Mouse (Mus musculus): ENCODE results near the gene Adcy3. TPM values are rescaled to one million over a fixed set of nuclear protein-coding genes. Genes with fewer than 3 reads are reported as not detected.

Adcy3 gene
- total and polyA plus RNA-seq, 3 experiments, result 3.4 to 4.8 (median 4.3) TPM

DNA sequence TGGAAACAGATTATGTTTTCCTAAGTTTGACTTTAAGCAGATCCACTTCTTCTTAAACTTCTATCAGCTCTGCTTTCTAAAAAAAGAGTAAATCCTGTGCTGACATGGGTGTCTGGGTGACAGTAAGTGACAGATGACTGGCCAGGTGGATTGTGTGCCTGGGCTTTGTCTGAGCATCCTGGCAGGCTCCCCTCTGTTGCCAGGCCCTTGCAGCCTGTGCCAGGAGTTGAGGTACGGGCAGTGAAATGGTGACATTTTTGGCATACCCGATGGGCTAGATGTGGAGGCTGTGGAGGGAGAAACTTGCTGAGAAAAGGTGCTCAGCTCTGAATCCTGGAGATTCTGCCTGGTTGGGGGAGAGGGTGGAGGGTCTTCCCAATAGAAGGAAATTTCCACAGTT lies 24.6 kb downstream of the Adcy3 start:
- intact Hi-C loops (cut with DNase I), result no loop called here
- 42% methylated on average over 2 of the region's 2 CpGs for WGBS

GRCm38 (mm10) chr12:4158179-4158578 lies 25.3 kb downstream of the Adcy3 start:
- Histone ChIP-seq H3K27ac (no peak overlapping the region), H3K27me3 (ENCODE audit: control insufficient read depth, insufficient read depth, low read length) (no peaks in the 10 kb centered on the region), H3K4me3 (no peak overlapping the region), H3K9ac (ENCODE audit: low read depth, low read length) (no peak overlapping the region), H3K79me2 (replicated peaks; ENCODE audit: control insufficient read depth, insufficient read depth, low read length) (no peaks in the 10 kb centered on the region), H3K36me3 (ENCODE audit: control insufficient read depth, insufficient read depth, low read length) (no peaks in the 10 kb centered on the region), H3K4me1 (ENCODE audit: control insufficient read depth, insufficient read depth, low read length) (0 out of 2 replicates have a peak, but pooled peaks cover 2% of the 10 kb centered on the region)
- intact Hi-C loops (cut with DNase I), result no loop called here
- no peak for DNase-seq
- WGBS, result 74% methylated on average over 3 of the region's 3 CpGs
- TF ChIP-seq CTCF (IDR thresholded peaks at IDR 0.05) (no peak), POLR2A (IDR thresholded peaks at IDR 0.05; ENCODE audit: insufficient read depth, low read depth, low read length) (no peak), EP300 (IDR thresholded peaks at IDR 0.05; ENCODE audit: insufficient read depth, low read depth, low read length) (no peak)

More for the DNA sequence above, 24.6 kb downstream of the Adcy3 start:
- no peaks in the 10 kb centered on the region for H3K27me3 ChIP-seq (ENCODE audit: control insufficient read depth, insufficient read depth, low read length)
- H3K4me3 ChIP-seq, result no peak overlapping the region
- no peaks in the 10 kb centered on the region for H3K36me3 ChIP-seq (ENCODE audit: control insufficient read depth, insufficient read depth, low read length)
- TF ChIP-seq CTCF (IDR thresholded peaks at IDR 0.05) (no peak), POLR2A (IDR thresholded peaks at IDR 0.05; ENCODE audit: insufficient read depth, low read depth, low read length) (no peak), EP300 (IDR thresholded peaks at IDR 0.05; ENCODE audit: insufficient read depth, low read depth, low read length) (no peak)
- H3K27ac ChIP-seq, result no peak overlapping the region
- peak in 1 of 2 experiments; percentile 26 for DNase-seq
- H3K79me2 ChIP-seq (replicated peaks; ENCODE audit: control insufficient read depth, insufficient read depth, low read length), result no peaks in the 10 kb centered on the region
- no peak overlapping the region for H3K9ac ChIP-seq (ENCODE audit: low read depth, low read length)
- H3K4me1 ChIP-seq (ENCODE audit: control insufficient read depth, insufficient read depth, low read length), result 0 out of 2 replicates have a peak, but pooled peaks cover 2% of the 10 kb centered on the region

DNA sequence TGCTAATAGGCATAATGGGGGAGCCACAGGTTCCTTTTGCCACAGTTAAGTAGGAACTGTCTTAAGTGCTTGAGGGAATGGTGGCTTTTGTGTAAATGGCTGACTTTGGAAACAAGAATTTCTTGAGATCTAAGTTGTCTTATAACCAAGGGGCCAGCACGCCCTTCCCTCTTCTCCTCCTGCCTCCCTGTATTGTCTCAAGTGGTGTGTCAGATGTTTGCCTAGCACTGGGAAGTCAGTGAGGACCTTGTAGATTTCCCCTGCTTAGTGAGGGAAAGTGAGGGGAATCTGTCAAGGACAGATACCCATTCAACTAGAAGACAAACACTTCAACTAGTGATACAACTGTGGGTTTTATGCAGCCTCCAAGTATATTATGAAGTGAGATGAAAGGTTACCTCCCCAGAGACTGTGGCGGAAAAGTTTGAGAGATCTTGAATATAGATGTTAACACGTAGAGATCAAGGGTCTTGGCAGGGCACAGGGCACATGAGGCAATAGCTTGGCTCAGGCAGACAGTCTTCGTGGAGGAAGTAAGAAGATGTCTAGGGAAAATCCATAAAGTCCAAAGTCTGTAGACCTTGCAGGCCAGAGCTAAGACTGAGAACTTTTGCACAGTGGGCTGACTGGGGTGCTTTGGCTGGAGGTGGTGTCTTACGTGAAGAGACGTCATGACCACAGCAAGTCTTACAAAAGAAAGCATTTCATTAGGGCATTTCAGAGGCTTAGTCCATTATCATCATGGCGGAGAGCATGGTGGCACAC lies 26.1 kb downstream of the Adcy3 start:
- intact Hi-C loops (cut with DNase I), result no loop called here
- no peak for DNase-seq
- no peak overlapping the region for H3K4me3 ChIP-seq
- no peak overlapping the region for H3K27ac ChIP-seq
- WGBS, result 86% methylated on average over 7 of the region's 7 CpGs
- 0 out of 2 replicates have a peak, but pooled peaks cover 2% of the 10 kb centered on the region for H3K4me1 ChIP-seq (ENCODE audit: control insufficient read depth, insufficient read depth, low read length)
- H3K9ac ChIP-seq (ENCODE audit: low read depth, low read length), result no peak overlapping the region
- TF ChIP-seq POLR2A (IDR thresholded peaks at IDR 0.05; ENCODE audit: insufficient read depth, low read depth, low read length), result no peak
- TF ChIP-seq EP300 (IDR thresholded peaks at IDR 0.05; ENCODE audit: insufficient read depth, low read depth, low read length), result no peak
- no peak for TF ChIP-seq CTCF (IDR thresholded peaks at IDR 0.05)
- H3K79me2 ChIP-seq (replicated peaks; ENCODE audit: control insufficient read depth, insufficient read depth, low read length), result no peaks in the 10 kb centered on the region
- no peaks in the 10 kb centered on the region for H3K36me3 ChIP-seq (ENCODE audit: control insufficient read depth, insufficient read depth, low read length)
- H3K27me3 ChIP-seq (ENCODE audit: control insufficient read depth, insufficient read depth, low read length), result no peaks in the 10 kb centered on the region

DNA sequence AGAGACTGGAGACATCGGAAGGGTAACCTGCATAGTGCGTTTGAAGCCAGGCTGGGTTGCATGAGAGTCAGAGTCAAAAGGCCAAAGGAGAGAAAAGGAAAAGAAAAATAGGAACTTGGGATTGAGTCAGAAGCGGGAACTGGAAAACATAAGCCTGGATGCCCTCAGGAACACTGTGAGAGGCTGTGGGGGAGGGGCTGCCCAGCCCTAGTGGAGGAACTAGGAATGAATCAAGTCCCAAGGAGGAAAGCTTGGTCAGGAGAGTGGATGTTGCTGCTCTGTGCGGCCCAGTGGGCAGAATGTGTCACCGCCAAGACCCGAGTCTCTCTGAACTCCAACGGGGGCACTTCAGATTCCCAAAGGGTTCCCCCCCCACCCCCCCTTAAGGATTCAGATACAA lies 27.4 kb downstream of the Adcy3 start:
- H3K27ac ChIP-seq, result no peak overlapping the region
- intact Hi-C loops (cut with DNase I), result no loop called here
- no peaks in the 10 kb centered on the region for H3K27me3 ChIP-seq (ENCODE audit: control insufficient read depth, insufficient read depth, low read length)
- no peaks in the 10 kb centered on the region for H3K36me3 ChIP-seq (ENCODE audit: control insufficient read depth, insufficient read depth, low read length)
- H3K79me2 ChIP-seq (replicated peaks; ENCODE audit: control insufficient read depth, insufficient read depth, low read length), result no peaks in the 10 kb centered on the region
- 65% methylated on average over 7 of the region's 7 CpGs for WGBS
- DNase-seq, result no peak
- 0 out of 2 replicates have a peak, but pooled peaks cover 2% of the 10 kb centered on the region for H3K4me1 ChIP-seq (ENCODE audit: control insufficient read depth, insufficient read depth, low read length)
- H3K4me3 ChIP-seq, result no peak overlapping the region
- H3K9ac ChIP-seq (ENCODE audit: low read depth, low read length), result no peak overlapping the region
- TF ChIP-seq POLR2A (IDR thresholded peaks at IDR 0.05; ENCODE audit: insufficient read depth, low read depth, low read length), result no peak
- TF ChIP-seq CTCF (IDR thresholded peaks at IDR 0.05), result 0 out of 2 replicates have a peak, but pooled peaks have one; percentile 6
- no peak for TF ChIP-seq EP300 (IDR thresholded peaks at IDR 0.05; ENCODE audit: insufficient read depth, low read depth, low read length)

- DNase-seq, result no peak
- intact Hi-C loops (cut with DNase I), result no loop called here
- no peak for TF ChIP-seq CTCF (IDR thresholded peaks at IDR 0.05)
Observed at GRCm38 (mm10) chr12:4162886-4163285, 30.0 kb downstream of the Adcy3 start.

GRCm38 (mm10) chr12:4166970-4167369 lies 34.1 kb downstream of the Adcy3 start:
- Histone ChIP-seq H3K27ac (no peak overlapping the region), H3K27me3 (ENCODE audit: control insufficient read depth, insufficient read depth, low read length) (no peaks in the 10 kb centered on the region), H3K36me3 (ENCODE audit: control insufficient read depth, insufficient read depth, low read length) (no peaks in the 10 kb centered on the region), H3K4me3 (no peak overlapping the region), H3K9ac (ENCODE audit: low read depth, low read length) (no peak overlapping the region), H3K79me2 (replicated peaks; ENCODE audit: control insufficient read depth, insufficient read depth, low read length) (no peaks in the 10 kb centered on the region), H3K4me1 (ENCODE audit: control insufficient read depth, insufficient read depth, low read length) (0 out of 2 replicates have a peak, but pooled peaks cover 2% of the 10 kb centered on the region)
- intact Hi-C loops (cut with DNase I), result no loop called here
- TF ChIP-seq CTCF (IDR thresholded peaks at IDR 0.05) (no peak), POLR2A (IDR thresholded peaks at IDR 0.05; ENCODE audit: insufficient read depth, low read depth, low read length) (no peak), EP300 (IDR thresholded peaks at IDR 0.05; ENCODE audit: insufficient read depth, low read depth, low read length) (no peak)
- no peak for DNase-seq
- WGBS, result 75% methylated on average over 3 of the region's 3 CpGs

More at GRCm38 (mm10) chr12:4162886-4163285, 30.0 kb downstream of the Adcy3 start:
- Histone ChIP-seq H3K9ac (ENCODE audit: low read depth, low read length) (no peak overlapping the region), H3K27ac (no peak overlapping the region), H3K4me1 (ENCODE audit: control insufficient read depth, insufficient read depth, low read length) (0 out of 2 replicates have a peak, but pooled peaks cover 2% of the 10 kb centered on the region), H3K4me3 (no peak overlapping the region), H3K27me3 (ENCODE audit: control insufficient read depth, insufficient read depth, low read length) (no peaks in the 10 kb centered on the region), H3K36me3 (ENCODE audit: control insufficient read depth, insufficient read depth, low read length) (no peaks in the 10 kb centered on the region), H3K79me2 (replicated peaks; ENCODE audit: control insufficient read depth, insufficient read depth, low read length) (no peaks in the 10 kb centered on the region)
- WGBS, result 37% methylated on average over 2 of the region's 2 CpGs

All from heart, adult 2 months (tissue).